Mouse (Mus musculus) telencephalon, adult 2 months (tissue): ENCODE data around the gene Zfp212.

ENCODE experiments used
- DNase-seq: peaks from one replicate; pipeline ENCODE4 v3.0.0-alpha.2; 2011; ENCODE audit warnings: low read depth, low spot score

Gene Zfp212

DNA sequence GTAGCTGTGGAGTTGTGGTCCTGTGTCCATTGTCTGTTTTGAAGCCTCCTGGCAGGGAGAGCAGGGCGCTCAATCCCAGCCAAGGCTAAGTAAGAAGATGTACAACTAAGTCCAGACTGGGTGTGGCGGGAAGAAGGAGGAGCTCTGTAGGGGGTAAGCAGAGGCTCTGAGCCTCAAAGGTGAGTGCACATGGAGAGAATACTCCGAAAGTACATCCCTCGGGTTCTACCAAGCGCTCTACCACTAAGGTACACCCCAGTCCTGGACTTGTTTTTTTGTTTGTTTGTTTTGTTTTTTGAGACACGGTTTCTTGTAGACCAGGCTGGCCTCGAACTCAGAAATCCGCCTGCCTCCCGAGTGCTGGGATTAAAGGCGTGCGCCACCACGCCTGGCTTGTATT lies 22.2 kb downstream of the Zfp212 start:
- no peak for DNase-seq

DNA sequence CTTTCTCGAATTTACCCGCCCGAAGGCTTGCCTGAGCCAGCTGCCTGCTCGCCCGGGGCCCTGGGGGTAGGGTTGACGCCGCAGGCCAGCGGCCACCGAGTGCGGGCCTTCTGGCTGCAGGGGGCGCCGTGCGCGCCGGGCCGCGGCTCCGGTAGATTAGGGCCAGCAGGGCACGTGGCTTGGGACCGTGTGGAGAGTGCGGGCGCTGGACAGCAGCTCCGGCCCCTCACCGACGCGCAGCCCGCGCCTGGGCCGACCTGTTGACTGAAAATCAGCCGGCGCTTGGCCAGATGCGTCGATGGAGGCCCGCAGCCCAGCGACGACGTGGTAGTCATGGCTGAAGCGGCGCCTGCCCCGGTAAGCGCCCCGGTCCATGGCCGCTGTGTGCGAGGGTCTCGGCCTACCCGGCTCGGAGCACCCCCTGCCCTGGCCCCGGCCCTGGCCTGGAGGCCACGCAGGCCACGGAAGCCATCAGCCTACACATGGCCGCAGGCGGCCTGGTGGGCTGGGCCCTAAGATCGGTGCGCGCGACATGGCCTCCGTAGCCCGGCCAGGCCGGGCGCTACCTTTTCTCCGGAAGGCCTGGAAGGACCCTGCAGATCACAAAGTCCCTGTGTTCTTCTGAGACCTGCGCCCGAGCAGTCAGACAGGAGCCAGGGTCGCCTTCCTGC lies 22.9 kb downstream of the Zfp212 start:
- no peak for DNase-seq

- no peak for DNase-seq
Observed at GRCm38 (mm10) chr6:47943721-47944120, 23.4 kb downstream of the Zfp212 start.

GRCm38 (mm10) chr6:47947388-47947787 lies 27.1 kb downstream of the Zfp212 start:
- DNase-seq: no peak

- peak; percentile 91 for DNase-seq
Observed at GRCm38 (mm10) chr6:47953191-47953726, 33.0 kb downstream of the Zfp212 start, which contains the start of gene Zfp956. Gene Zfp956, plus strand, starts transcription at chr6:47953390.

DNA sequence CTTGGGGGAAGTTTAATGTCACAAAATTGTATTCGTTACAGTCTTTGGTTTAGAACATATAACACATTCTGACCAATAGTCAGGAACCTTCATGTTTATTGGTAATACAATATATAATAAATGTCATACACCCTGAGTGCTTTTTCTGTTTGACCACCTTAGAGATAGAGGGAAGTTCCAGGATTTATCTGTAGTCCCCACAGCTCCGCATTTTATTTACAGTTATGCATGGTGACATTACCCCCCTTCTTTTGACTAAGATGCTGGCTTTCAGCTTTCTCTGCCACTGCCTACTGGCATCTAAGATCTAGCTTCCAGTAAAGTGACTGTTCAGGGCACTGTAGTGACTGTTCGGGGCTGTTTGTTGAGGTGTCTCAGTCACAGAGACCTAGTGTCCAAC lies 34.1 kb downstream of the Zfp212 start:
- no peak for DNase-seq

GRCm38 (mm10) chr6:47957816-47958215 lies 37.5 kb downstream of the Zfp212 start:
- no peak for DNase-seq

DNA sequence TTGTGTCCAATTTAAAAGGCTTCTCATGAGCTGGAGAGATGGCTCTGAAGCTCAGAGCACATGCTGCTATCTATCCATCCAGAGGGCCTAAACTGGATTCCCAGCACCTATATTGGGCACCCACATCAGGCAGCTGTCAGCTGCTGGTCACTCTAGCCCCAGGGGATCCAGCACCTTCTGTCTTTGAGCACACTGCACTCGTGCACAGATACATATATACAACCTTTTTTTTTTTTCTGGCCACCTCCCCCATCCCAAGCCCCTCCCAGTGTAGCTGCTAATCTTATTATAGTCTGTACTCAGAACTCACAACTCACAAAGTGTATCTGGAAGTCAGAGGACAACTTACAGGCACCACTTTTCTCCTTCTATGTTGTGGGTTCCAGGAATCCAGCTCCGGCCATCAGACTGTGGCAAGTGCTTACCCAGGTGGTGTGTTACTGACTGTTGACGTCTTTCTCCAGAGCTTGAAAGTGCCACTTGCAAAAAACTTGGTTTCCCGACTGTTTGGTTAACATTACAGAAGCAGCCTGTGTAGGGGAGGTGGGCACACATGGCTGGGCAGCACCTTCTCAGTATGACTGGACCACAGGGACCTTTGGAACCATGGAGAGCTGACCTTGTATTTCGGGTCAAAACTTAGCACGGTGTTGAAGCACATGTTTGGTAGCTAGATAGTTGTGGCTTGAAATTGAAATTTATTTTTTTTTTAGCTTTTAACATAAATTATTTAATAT lies 40.6 kb downstream of the Zfp212 start:
- no peak for DNase-seq

- DNase-seq: peak; percentile 18
Observed at GRCm38 (mm10) chr6:47963051-47963450, 42.8 kb downstream of the Zfp212 start.

DNA sequence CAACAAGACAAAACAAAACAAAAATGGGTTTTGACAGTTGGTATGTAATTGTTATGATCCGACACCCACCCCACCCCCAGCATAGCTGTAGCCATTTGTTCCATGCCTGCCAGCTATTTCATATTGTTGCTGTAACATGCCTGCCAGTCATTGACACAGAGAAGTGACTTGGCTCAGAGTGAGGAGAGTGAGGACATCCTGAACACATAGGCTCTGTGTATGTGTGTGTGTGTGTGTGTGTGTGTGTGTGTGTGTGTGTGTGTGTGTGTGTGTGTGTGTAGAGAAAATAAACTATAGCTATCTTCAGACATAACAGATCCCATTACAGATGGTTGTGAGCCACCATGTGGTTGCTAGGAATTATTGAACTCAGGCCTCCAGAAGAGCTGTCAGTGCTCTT lies 47.9 kb downstream of the Zfp212 start:
- peak; percentile 6 for DNase-seq

GRCm38 (mm10) chr6:47974599-47974998 lies 54.3 kb downstream of the Zfp212 start:
- no peak for DNase-seq

GRCm38 (mm10) chr6:47978897-47979368 lies 58.7 kb downstream of the Zfp212 start:
- peak; percentile 47 for DNase-seq
